Mouse (Mus musculus): ENCODE data around the gene Atp5c1. TPM values are rescaled to one million over a fixed set of nuclear protein-coding genes. Genes with fewer than 3 reads are reported as not detected.

Atp5c1 gene
- polyA plus RNA-seq, 1 experiment from 2014 or later, result 503 TPM

DNA sequence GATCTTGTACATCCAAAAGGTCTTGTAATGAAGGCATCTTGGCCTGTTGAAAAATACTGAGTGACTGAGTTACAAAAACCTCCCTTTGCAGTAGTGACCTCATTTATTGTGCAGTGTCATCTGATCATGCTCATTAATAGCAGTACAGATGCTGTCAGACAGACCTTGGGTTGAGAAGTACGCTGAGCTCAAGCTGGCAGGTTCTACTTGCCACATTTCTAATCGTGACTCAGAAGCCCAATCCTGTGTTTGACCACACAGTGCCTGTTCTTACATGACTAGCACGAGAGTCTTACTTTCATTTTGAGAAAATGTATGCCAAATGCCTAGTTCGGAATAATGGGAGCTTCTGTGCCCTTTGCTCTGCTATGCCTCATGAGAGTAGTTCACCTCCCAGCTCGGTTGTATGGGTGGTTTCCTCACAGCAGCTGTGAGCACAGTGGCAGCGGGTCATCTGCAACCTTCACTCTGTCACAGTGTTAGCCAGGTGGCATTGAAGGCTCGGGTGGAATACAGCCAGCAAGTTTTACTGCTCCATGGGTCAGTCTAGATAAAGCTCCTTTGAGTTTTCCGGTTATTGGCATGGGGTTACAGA, 7.0 kb upstream of the Atp5c1 start:
- peaks cover 93% of the 10 kb centered on the region for H3K36me3 ChIP-seq (replicated peaks)
- no peaks in the 10 kb centered on the region for H3K9me3 ChIP-seq

DNA sequence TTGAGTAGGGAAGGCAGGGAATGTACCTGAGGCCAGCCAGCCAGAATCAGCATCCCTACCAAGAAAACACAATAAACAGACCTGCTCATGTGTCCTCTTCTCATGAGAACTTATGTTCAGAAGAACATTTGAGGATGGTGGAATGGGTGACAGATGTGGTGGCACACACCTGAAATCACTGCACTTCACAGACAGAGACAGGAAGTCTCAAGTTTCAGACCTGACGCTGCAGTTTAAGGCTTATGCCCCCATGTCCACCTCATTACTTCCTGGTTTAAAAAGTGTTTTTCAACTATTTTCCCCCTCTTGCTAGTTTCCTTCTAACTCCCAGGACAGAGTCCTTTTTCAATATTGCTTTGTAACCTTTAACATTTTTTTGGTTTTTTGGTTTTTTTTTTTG, 2.4 kb upstream of the Atp5c1 start:
- no peak overlapping the region for H3K27ac ChIP-seq
- H3K36me3 ChIP-seq (replicated peaks), result peaks cover 56% of the 10 kb centered on the region
- WGBS, result 73% methylated on average over 1 of the region's 1 CpGs
- peaks cover 26% of the 10 kb centered on the region for H3K4me1 ChIP-seq
- no peaks in the 10 kb centered on the region for H3K9me3 ChIP-seq
- no peak overlapping the region for H3K4me3 ChIP-seq
- H3K27me3 ChIP-seq (ENCODE audit: poor library complexity, severe bottlenecking), result no peaks in the 10 kb centered on the region
- no peak for DNase-seq (ENCODE audit: extremely low spot score, low spot score)

More for the DNA sequence above, 7.0 kb upstream of the Atp5c1 start:
- H3K4me3 ChIP-seq, result no peak overlapping the region
- WGBS, result 92% methylated on average over 8 of the region's 8 CpGs
- DNase-seq (ENCODE audit: extremely low spot score, low spot score), result no peak
- H3K27me3 ChIP-seq (ENCODE audit: poor library complexity, severe bottlenecking), result no peaks in the 10 kb centered on the region
- no peak overlapping the region for H3K27ac ChIP-seq
- no peaks in the 10 kb centered on the region for H3K4me1 ChIP-seq

DNA sequence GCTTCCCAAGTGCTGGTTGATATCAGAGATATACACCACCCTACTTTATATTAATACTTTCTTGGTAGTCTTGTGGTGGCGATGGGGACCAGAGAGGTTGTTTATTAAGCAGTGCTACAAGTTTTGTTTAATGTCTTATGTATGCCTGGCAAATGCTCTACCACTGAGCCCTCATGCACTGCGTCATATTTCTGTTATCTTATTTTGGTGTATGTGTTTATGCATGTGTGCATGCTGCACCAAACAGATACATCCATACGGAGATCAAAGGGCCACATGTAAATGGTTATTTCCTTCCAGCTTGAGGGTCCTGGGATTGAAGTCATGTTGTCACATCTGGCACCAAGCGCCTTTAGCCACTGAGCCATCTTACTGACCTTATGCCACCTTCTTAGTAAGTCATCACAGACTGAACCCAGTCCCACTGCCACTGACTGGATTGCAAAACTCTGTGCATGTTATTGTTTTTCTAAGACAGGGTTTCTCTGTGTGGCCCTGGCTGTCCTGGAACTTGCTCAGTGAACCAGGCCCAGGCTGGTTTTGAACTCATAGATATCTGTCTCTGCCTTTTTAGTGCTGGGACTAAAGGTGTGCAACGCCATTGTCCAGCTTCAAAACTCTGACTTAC, 1.3 kb upstream of the Atp5c1 start:
- no peak for DNase-seq (ENCODE audit: extremely low spot score, low spot score)
- Histone ChIP-seq H3K27ac (no peak overlapping the region), H3K27me3 (ENCODE audit: poor library complexity, severe bottlenecking) (no peaks in the 10 kb centered on the region), H3K36me3 (replicated peaks) (peaks cover 44% of the 10 kb centered on the region), H3K4me1 (peaks cover 31% of the 10 kb centered on the region), H3K9me3 (no peaks in the 10 kb centered on the region), H3K4me3 (peak overlapping the region; percentile 93)
- 89% methylated on average over 5 of the region's 5 CpGs for WGBS

DNA sequence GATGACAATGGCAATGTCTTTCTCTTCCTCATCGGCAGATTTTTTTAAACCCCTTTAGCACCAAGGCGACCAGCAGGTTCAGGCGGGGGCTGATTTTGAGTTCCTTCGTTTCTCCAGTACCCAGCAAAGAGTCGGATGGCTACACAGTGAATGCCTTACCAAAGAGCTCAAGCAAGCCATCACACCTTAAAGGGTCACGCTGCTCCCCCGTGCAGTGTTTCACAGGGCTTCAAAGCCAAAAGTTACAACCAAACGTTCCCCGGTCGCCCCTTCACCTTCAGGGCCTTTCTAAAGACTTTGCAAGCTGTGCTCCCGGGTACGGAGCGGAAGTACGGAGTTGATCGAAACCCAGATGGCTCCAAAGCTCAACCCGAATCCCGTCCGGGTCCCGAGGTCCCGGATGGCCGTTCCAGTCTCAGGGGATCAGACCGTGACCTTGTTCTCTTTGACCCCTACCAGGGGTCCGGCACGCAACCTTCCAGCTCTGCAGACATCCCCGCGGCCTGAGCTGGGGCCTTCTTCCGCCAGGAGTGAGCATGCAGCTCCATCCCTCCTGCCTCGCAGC, 483 bp downstream of the Atp5c1 start:
- under 1% methylated on average over 28 of the region's 28 CpGs for WGBS
- no peak for DNase-seq (ENCODE audit: extremely low spot score, low spot score)

DNA sequence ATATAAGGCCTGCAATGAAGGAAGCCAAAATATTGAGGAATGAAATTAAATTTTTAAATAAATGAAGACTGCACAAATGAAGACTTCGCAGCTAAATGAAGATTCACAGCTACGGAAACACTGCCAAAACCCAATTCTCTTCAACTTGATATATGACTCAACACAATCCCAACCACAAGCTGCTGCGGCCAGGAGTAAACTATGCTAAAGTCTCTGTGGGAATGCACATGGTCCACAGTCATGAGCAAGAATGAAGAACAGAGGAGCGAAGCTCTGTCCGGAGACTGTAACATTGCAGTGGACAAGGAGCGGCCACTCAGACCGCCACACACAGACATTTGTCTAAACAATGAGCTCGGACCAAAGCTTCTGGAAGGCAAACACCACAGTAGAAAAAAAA, 3.6 kb downstream of the Atp5c1 start:
- no peaks in the 10 kb centered on the region for H3K27me3 ChIP-seq (ENCODE audit: poor library complexity, severe bottlenecking)
- WGBS, result 97% methylated on average over 8 of the region's 8 CpGs
- no peak for DNase-seq (ENCODE audit: extremely low spot score, low spot score)

More for the DNA sequence above, 483 bp downstream of the Atp5c1 start:
- no peaks in the 10 kb centered on the region for H3K27me3 ChIP-seq (ENCODE audit: poor library complexity, severe bottlenecking)
- H3K9me3 ChIP-seq, result no peaks in the 10 kb centered on the region
- H3K27ac ChIP-seq, result peak overlapping the region; percentile 98
- peaks cover 40% of the 10 kb centered on the region for H3K36me3 ChIP-seq (replicated peaks)
- H3K4me3 ChIP-seq, result peak overlapping the region; percentile 93
- H3K4me1 ChIP-seq, result peaks cover 31% of the 10 kb centered on the region

DNA sequence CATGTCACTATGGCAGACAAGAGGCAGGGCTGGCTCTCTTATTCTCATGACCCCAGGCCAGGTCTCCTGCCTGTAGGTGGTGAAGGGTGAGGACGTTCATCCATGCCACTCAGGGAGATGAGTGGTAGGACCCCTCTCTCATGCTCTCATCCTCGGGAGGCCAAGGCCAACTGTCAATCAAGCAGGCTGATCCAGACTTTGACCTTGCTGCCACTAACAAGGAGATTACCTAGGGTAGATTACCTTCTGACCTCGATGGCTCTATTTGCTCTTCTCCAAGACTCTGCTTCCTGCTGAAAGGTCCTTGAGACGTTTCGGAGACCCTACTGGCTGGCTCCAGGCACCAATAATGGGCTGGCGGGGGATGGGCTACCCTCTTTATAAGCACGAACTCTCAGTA, 5.8 kb downstream of the Atp5c1 start:
- peaks cover 21% of the 10 kb centered on the region for H3K4me1 ChIP-seq
- H3K27ac ChIP-seq, result no peak overlapping the region
- DNase-seq (ENCODE audit: extremely low spot score, low spot score), result no peak
- H3K36me3 ChIP-seq (replicated peaks), result peaks cover 62% of the 10 kb centered on the region
- 85% methylated on average over 7 of the region's 7 CpGs for WGBS
- no peak overlapping the region for H3K4me3 ChIP-seq
- H3K27me3 ChIP-seq (ENCODE audit: poor library complexity, severe bottlenecking), result no peaks in the 10 kb centered on the region
- H3K9me3 ChIP-seq, result no peaks in the 10 kb centered on the region

More for the DNA sequence above, 3.6 kb downstream of the Atp5c1 start:
- peaks cover 28% of the 10 kb centered on the region for H3K4me1 ChIP-seq
- H3K9me3 ChIP-seq, result no peaks in the 10 kb centered on the region
- H3K36me3 ChIP-seq (replicated peaks), result peaks cover 45% of the 10 kb centered on the region
- H3K4me3 ChIP-seq, result no peak overlapping the region
- no peak overlapping the region for H3K27ac ChIP-seq

DNA sequence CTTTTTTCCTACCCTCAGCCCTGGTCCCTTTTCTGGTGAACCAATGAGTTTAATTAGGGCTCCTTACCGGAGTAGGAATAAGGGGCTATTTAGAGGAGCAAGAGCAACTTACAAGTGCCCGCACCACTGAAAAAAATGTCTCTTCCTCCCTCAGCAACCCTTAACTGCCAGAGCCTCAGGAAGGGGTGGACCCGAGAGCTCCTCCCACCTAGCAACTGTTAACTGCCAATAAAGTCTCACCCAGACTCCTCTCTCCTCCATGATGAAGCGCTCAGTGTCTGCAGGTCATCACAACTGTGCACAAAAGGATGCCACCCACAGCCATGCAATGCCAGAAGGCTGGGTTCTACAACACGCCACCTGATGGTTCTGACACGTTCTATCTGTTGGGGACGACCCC, 8.6 kb downstream of the Atp5c1 start:
- Histone ChIP-seq H3K4me3 (no peak overlapping the region), H3K27ac (no peak overlapping the region), H3K4me1 (no peaks in the 10 kb centered on the region; the same call in 1 of the 2 replicates), H3K36me3 (replicated peaks) (peaks cover 84% of the 10 kb centered on the region), H3K27me3 (ENCODE audit: poor library complexity, severe bottlenecking) (no peaks in the 10 kb centered on the region), H3K9me3 (no peaks in the 10 kb centered on the region)
- 93% methylated on average over 7 of the region's 7 CpGs for WGBS
- DNase-seq (ENCODE audit: extremely low spot score, low spot score), result no peak

DNA sequence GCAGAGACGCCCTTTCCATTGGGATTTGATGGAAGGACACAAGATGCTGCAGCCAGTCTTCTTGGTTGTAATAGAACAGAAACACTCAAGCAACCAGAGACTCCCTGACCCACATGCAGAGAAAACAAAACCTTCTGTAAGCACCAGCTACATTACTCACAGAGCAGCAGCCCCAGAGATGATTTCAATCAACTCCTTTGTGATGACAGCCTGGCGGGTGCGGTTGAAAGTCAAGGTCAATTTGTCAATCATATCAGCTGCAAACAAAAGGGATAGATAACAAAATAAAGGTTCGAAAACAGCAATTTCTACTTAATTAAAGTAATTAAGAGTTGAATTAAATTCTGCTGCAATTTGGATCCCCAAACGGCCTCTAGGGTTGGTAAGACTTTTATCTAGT, 21.5 kb downstream of the Atp5c1 start:
- Histone ChIP-seq H3K4me3 (no peak overlapping the region), H3K9me3 (no peaks in the 10 kb centered on the region), H3K27me3 (ENCODE audit: poor library complexity, severe bottlenecking) (no peaks in the 10 kb centered on the region), H3K36me3 (replicated peaks) (peaks cover 98% of the 10 kb centered on the region), H3K4me1 (no peaks in the 10 kb centered on the region), H3K27ac (no peak overlapping the region)
- WGBS, result 89% methylated on average over 5 of the region's 5 CpGs
- DNase-seq (ENCODE audit: extremely low spot score, low spot score), result no peak

DNA sequence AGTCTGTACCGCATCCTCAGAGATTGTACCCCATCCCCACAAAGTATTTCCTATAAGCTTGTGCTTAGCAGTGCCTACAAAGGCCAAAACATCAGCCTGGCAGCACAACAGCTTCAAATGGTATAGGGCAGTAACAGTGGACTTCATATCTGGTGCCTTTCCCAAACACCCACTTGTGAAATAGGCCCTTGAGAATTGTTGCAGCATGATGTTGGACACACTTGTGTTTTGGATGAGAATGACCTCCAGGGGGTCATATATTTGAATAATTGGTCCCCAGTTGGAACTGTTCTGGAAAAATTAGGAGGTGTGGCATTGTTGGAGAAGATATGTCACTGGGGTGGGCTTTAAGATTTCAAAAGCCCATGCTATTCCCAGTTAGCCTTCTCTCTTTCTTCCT, 28.3 kb downstream of the Atp5c1 start:
- 98% methylated on average over 1 of the region's 1 CpGs for WGBS
- H3K9me3 ChIP-seq, result no peaks in the 10 kb centered on the region
- no peak overlapping the region for H3K4me3 ChIP-seq
- peaks cover 38% of the 10 kb centered on the region for H3K36me3 ChIP-seq (replicated peaks)
- H3K27ac ChIP-seq, result no peak overlapping the region
- no peaks in the 10 kb centered on the region for H3K27me3 ChIP-seq (ENCODE audit: poor library complexity, severe bottlenecking)
- no peak for DNase-seq (ENCODE audit: extremely low spot score, low spot score)
- peaks cover 15% of the 10 kb centered on the region for H3K4me1 ChIP-seq

DNA sequence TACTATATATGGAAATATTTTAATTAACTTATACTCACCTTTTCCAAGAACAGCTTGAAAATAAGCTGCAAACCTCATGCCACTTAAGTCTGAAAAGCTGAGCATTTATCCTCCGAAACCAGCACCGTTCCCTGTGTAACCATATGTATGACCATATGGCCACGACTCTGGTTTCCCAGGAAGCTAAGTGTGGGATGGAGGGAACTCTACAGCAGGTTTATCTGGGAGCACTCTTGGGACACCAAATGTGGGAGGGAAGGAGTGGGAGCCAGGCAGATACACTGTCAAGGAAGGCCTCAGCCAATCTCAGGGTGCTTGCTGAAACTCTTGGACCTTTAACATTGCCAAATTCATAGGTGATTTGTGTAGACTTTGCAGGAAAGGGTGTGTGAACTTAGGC, 29.4 kb downstream of the Atp5c1 start:
- H3K4me1 ChIP-seq, result peaks cover 22% of the 10 kb centered on the region
- H3K4me3 ChIP-seq, result no peak overlapping the region
- no peak for DNase-seq (ENCODE audit: extremely low spot score, low spot score)
- no peak overlapping the region for H3K27ac ChIP-seq
- WGBS, result 92% methylated on average over 3 of the region's 3 CpGs
- H3K27me3 ChIP-seq (ENCODE audit: poor library complexity, severe bottlenecking), result no peaks in the 10 kb centered on the region
- peaks cover 27% of the 10 kb centered on the region for H3K36me3 ChIP-seq (replicated peaks)
- H3K9me3 ChIP-seq, result no peaks in the 10 kb centered on the region

DNA sequence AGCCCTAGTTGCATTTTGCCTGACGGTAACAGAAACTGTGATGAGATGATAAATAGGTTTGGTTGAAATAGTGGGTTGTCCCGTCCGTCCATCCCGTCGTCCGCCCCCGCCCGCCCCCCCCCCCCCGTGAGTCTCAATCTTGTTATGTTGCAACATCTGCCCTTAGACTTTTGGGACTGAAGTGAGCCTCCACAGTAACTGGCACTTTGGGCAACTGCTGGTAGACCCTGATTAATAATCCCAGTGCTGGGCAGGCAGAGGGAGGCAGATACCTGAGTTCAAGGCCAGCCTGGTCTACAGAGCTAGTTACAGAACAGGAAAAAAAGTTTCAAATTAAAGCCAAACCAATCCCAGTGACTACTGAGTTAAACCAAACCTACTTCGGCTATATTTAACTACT, 30.9 kb downstream of the Atp5c1 start:
- DNase-seq (ENCODE audit: extremely low spot score, low spot score), result no peak
- 22% methylated on average over 10 of the region's 10 CpGs for WGBS
- H3K36me3 ChIP-seq (replicated peaks), result peaks cover 12% of the 10 kb centered on the region
- H3K9me3 ChIP-seq, result no peaks in the 10 kb centered on the region
- H3K27ac ChIP-seq, result 0 out of 2 replicates have a peak overlapping the region, but pooled peaks have one; percentile 93
- peaks cover 22% of the 10 kb centered on the region for H3K4me1 ChIP-seq
- H3K27me3 ChIP-seq (ENCODE audit: poor library complexity, severe bottlenecking), result no peaks in the 10 kb centered on the region
- H3K4me3 ChIP-seq, result peak overlapping the region; percentile 95

DNA sequence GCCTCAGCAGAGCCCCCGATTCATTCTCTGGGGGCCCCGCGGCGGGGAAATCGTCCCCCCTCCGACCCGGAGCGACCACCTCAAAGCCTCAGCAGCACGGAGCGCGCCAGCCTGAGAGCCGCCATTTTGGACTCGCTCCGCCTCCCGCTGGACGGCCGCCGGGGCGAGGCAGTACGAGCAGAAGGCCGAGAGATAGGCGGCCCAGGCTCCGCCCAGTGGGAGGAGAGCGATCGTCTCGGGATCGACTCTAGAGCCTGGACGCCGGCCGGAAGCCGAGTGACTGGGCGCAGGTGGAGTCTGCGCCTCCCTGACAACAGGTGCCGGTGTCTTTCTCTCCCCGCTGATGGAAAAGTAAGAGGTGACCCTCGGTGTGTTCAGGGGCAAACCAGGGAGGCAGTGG, 31.8 kb downstream of the Atp5c1 start, which contains the start of gene Taf3:
Gene Taf3, minus strand, starts transcription at position 136 of the 400 bp plus-strand sequence.
- H3K36me3 ChIP-seq (replicated peaks), result peaks cover 4% of the 10 kb centered on the region
- peak; percentile 91 for DNase-seq (ENCODE audit: extremely low spot score, low spot score)
- H3K27me3 ChIP-seq (ENCODE audit: poor library complexity, severe bottlenecking), result no peaks in the 10 kb centered on the region
- no peaks in the 10 kb centered on the region for H3K9me3 ChIP-seq
- WGBS, result under 1% methylated on average over 36 of the region's 36 CpGs
- H3K4me1 ChIP-seq, result peaks cover 22% of the 10 kb centered on the region
- H3K4me3 ChIP-seq, result peak within 1 kb of the TSS; percentile 95
- H3K27ac ChIP-seq, result peak within 1 kb of the TSS; percentile 93

DNA sequence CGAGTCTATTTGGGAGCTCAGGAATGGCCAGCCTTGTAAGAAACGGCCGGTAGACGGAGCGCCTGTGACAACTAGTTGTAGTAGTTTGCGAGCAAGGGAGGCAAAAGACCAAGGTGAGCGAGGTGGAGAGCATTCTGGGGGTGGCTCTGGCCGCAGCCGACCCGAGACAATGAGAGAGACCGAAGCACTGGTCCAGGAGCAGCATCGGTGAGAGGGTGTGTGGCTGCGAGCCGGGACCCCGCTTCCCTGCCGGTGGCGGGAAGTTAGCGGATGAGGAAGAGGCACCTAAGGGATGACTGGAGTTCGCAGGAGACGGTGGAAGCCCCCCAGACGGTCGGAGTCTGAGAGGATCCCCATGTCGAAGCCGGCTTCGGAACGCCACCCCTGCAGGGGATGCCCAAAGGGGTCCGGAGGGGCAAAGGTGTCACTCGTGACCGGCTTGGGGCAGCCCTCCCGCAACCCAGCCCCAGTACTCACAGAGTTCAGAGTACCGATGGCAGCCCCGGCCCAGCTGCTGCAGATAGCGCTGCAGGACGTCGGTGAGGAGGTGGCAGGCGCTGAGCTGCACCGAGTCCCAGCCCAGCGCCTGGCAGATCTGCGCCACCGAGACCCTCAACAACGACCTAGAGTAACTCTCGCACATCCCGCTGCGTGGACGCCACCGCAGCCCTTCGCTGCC, 32.4 kb downstream of the Atp5c1 start:
- no peaks in the 10 kb centered on the region for H3K9me3 ChIP-seq
- H3K4me3 ChIP-seq, result peak overlapping the region; percentile 95
- DNase-seq (ENCODE audit: extremely low spot score, low spot score), result peak; percentile 37
- WGBS, result under 1% methylated on average over 47 of the region's 47 CpGs
- H3K36me3 ChIP-seq (replicated peaks), result no peaks in the 10 kb centered on the region
- no peaks in the 10 kb centered on the region for H3K27me3 ChIP-seq (ENCODE audit: poor library complexity, severe bottlenecking)
- H3K27ac ChIP-seq, result peak overlapping the region; percentile 93
- peaks cover 22% of the 10 kb centered on the region for H3K4me1 ChIP-seq

Data from forebrain, embryonic 10.5 days (tissue).